Mouse (Mus musculus) small intestine, adult 2 months (tissue): ENCODE data around the gene Rnf150.

ENCODE experiments used
- CTCF ChIP-seq: fragments of 200-500 bp; IDR thresholded peaks from 2 replicates; pipeline ENCODE4 v1.5.1; 2012; ENCODE audit warnings: low read depth, mild to moderate bottlenecking, control low read depth, inconsistent platforms, low read length, moderate library complexity, mixed read lengths; ENCODE audit not compliant: insufficient replicate concordance, insufficient read length; ENCODE audit errors: extremely low read depth
- POLR2A ChIP-seq: fragments of 200-500 bp; IDR thresholded peaks from 2 replicates; pipeline ENCODE4 v1.6.1; 2012; ENCODE audit warnings: low read depth, mild to moderate bottlenecking, control low read depth, inconsistent platforms, low read length, moderate library complexity

GRCm38 (mm10) chr8:82917540-82918316, 54.6 kb downstream of the Rnf150 start:
- TF ChIP-seq POLR2A (no peak), CTCF (no peak)
